ENCODE assay signal across 8 mouse cellular contexts in the genomic region with DNA sequence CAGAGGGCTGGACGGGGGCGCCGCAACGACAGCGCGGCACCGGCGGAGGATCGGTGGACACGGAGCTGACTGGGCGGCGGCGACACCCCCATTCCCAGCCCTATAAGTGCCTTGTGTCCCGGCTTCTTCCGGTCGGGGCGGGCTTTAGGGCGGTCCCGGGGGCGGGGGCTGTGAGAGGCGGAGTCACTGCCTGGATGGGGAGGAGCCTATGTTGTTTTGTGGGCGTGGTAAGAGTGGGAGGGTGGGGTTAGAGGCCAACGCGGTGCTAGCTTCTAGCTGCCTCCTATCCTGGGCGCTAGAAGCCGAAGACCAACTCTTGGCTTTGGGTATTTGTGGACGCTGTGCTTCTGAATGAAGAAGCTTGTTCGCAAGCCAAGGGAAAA. TPM values are rescaled to one million over a fixed set of nuclear protein-coding genes. Genes with fewer than 3 reads are reported as not detected.
DNase-seq lines count a peak whose midpoint lies in the region; ATAC-seq and TF ChIP-seq lines count a peak whose summit lies in the region.

A gene (minus strand): TSS at position 120 of the 383 bp plus-strand sequence.

- no peak for TF ChIP-seq EP300 in CH12.LX (IDR thresholded peaks at IDR 0.05; ENCODE audit: low read length)

- peaks cover 8 to 11% of the 10 kb centered on the region in 2 experiments for H3K36me3 ChIP-seq in CH12.LX (replicated peaks in 1 of 2; ENCODE audit: control insufficient read depth in 1 of 2, insufficient read depth in 1 of 2, low read length in 1 of 2)
- H3K36me3 ChIP-seq in forebrain, embryonic 11.5 days (ENCODE audit: control insufficient read depth, insufficient read depth, low read length), result no peaks in the 10 kb centered on the region
- no peaks in the 10 kb centered on the region for H3K36me3 ChIP-seq in heart, embryonic 15.5 days
- no peaks in the 10 kb centered on the region for H3K36me3 ChIP-seq in liver, embryonic 13.5 days
- no peaks in the 10 kb centered on the region for H3K36me3 ChIP-seq in stomach, embryonic 14.5 days (ENCODE audit: control insufficient read depth, insufficient read depth, low read length)

- peaks cover 2 to 34% of the 10 kb centered on the region in 2 experiments; a peak in 3 of 4 replicates for H3K4me1 ChIP-seq in CH12.LX (ENCODE audit: control insufficient read depth in 1 of 2, insufficient read depth in 2 of 2)
- peaks cover 3% of the 10 kb centered on the region; the same call in 1 of the 2 replicates for H3K4me1 ChIP-seq in forebrain, embryonic 11.5 days (replicated peaks; ENCODE audit: control insufficient read depth, insufficient read depth, low read length)
- peaks cover 12% of the 10 kb centered on the region for H3K4me1 ChIP-seq in heart, embryonic 15.5 days (replicated peaks)
- peaks cover 58% of the 10 kb centered on the region for H3K4me1 ChIP-seq in liver, embryonic 13.5 days (replicated peaks)
- peaks cover 6% of the 10 kb centered on the region; the same call in 1 of the 2 replicates for H3K4me1 ChIP-seq in stomach, embryonic 14.5 days (ENCODE audit: control insufficient read depth, insufficient read depth, low read length)

- dilution Hi-C loops in CH12.LX (cut with MboI; ENCODE audit: extremely low pct_ligation_motif_present, extremely low pct_unique_long_range_greater_than_20kb, low sequenced_read_pairs), result no loop called here

- under 1% methylated on average over 28 of the region's 28 CpGs for WGBS in forebrain, embryonic 11.5 days
- under 1% methylated on average over 28 of the region's 28 CpGs for WGBS in heart, embryonic 15.5 days
- WGBS in liver, embryonic 13.5 days (ENCODE audit: insufficient replicate concordance), result under 1% methylated on average over 28 of the region's 28 CpGs
- WGBS in stomach, embryonic 14.5 days, result under 1% methylated on average over 28 of the region's 28 CpGs

- in situ Hi-C loops in CH12.LX (cut with MboI; ENCODE audit: low pct_ligation_motif_present, low pct_unique_long_range_greater_than_20kb, low sequenced_read_pairs), result no loop called here

- H3K9me3 ChIP-seq in CH12.LX (replicated peaks; ENCODE audit: low read length), result peaks cover 12% of the 10 kb centered on the region
- no peaks in the 10 kb centered on the region for H3K9me3 ChIP-seq in forebrain, embryonic 11.5 days (ENCODE audit: control insufficient read depth, low read length)
- no peaks in the 10 kb centered on the region for H3K9me3 ChIP-seq in heart, embryonic 15.5 days (replicated peaks)
- no peaks in the 10 kb centered on the region for H3K9me3 ChIP-seq in liver, embryonic 13.5 days (replicated peaks)
- no peaks in the 10 kb centered on the region for H3K9me3 ChIP-seq in stomach, embryonic 14.5 days (ENCODE audit: control insufficient read depth, low read depth, low read length)

- H3K4me3 ChIP-seq in CH12.LX (replicated peaks in 1 of 3; ENCODE audit: low read depth in 2 of 3, low read length in 2 of 3, poor library complexity in 1 of 3), result peak within 1 kb of the TSS; percentile 74 to 91 (median 91)
- H3K4me3 ChIP-seq in forebrain, embryonic 11.5 days (ENCODE audit: low read depth, low read length), result peak within 1 kb of the TSS; percentile 62
- peak within 1 kb of the TSS; percentile 98 for H3K4me3 ChIP-seq in heart, embryonic 15.5 days
- H3K4me3 ChIP-seq in liver, embryonic 13.5 days (replicated peaks), result peak within 1 kb of the TSS; percentile 90
- peak within 1 kb of the TSS; percentile 90 for H3K4me3 ChIP-seq in stomach, embryonic 14.5 days (ENCODE audit: low read depth, low read length)

- DNase-seq in CH12.LX (ENCODE audit: extremely low read depth), result peak; percentile 92
- DNase-seq in c-Kit-positive CD71-positive TER-119-negative erythroid progenitor cells, embryonic 14.5 days (ENCODE audit: low read depth), result peak; percentile 80
- peak; percentile 97 for DNase-seq in forebrain, embryonic 11.5 days (ENCODE audit: low spot score)
- peak; percentile 96 to 97 for DNase-seq in kidney, postnatal 25 days
- DNase-seq in liver, embryonic 13.5 days, result peak; percentile 93
- peak; percentile 97 to 98 for DNase-seq in natural killer cell, adult 2 months (ENCODE audit: low spot score in 2 of 2)

- peak; percentile 97 for ATAC-seq in forebrain, embryonic 11.5 days (replicated peaks; ENCODE audit: low FRiP score)
- peak; percentile 98 for ATAC-seq in heart, embryonic 15.5 days (replicated peaks; ENCODE audit: insufficient number of reproducible peaks, insufficient read depth, low FRiP score, low read depth)
- peak; percentile 96 for ATAC-seq in liver, embryonic 13.5 days (ENCODE audit: low read depth)
- peak; percentile 96 for ATAC-seq in stomach, embryonic 14.5 days (ENCODE audit: insufficient number of reproducible peaks, insufficient read depth, low FRiP score, low read depth)

- peak within 1 kb of the TSS; percentile 82 for H3K9ac ChIP-seq in CH12.LX (ENCODE audit: insufficient read depth, low read depth)
- H3K9ac ChIP-seq in forebrain, embryonic 11.5 days (ENCODE audit: low read length), result peak within 1 kb of the TSS; percentile 71
- peak within 1 kb of the TSS; percentile 90 for H3K9ac ChIP-seq in heart, embryonic 15.5 days
- H3K9ac ChIP-seq in liver, embryonic 13.5 days, result peak within 1 kb of the TSS; percentile 93
- peak within 1 kb of the TSS; percentile 90 for H3K9ac ChIP-seq in stomach, embryonic 14.5 days (replicated peaks; ENCODE audit: low read depth, low read length)

- no peak for TF ChIP-seq RAD21 in CH12.LX (IDR thresholded peaks at IDR 0.05; ENCODE audit: low read depth, low read length)

- peak within 1 kb of the TSS; percentile 80 for H3K27ac ChIP-seq in CH12.LX (ENCODE audit: insufficient read depth, low read depth)
- H3K27ac ChIP-seq in forebrain, embryonic 11.5 days (ENCODE audit: low read depth, low read length), result peak within 1 kb of the TSS; percentile 19; the same call in 1 of the 2 replicates
- peak within 1 kb of the TSS; percentile 92 for H3K27ac ChIP-seq in heart, embryonic 15.5 days
- peak within 1 kb of the TSS; percentile 94 for H3K27ac ChIP-seq in liver, embryonic 13.5 days
- peak within 1 kb of the TSS; percentile 89 for H3K27ac ChIP-seq in stomach, embryonic 14.5 days (ENCODE audit: low read length)

- H3K79me2 ChIP-seq in CH12.LX (replicated peaks; ENCODE audit: control insufficient read depth, extremely low read depth, insufficient read depth, poor library complexity, severe bottlenecking), result peaks cover 48% of the 10 kb centered on the region

- TF ChIP-seq POLR2A in CH12.LX (IDR thresholded peaks at IDR 0.05; ENCODE audit: low read depth, low read length), result peak; percentile 98

- H3K27me3 ChIP-seq in CH12.LX (replicated peaks), result peaks cover 2% of the 10 kb centered on the region
- no peaks in the 10 kb centered on the region for H3K27me3 ChIP-seq in forebrain, embryonic 11.5 days (ENCODE audit: control insufficient read depth, insufficient read depth, low read length)
- H3K27me3 ChIP-seq in heart, embryonic 15.5 days, result no peaks in the 10 kb centered on the region
- no peaks in the 10 kb centered on the region for H3K27me3 ChIP-seq in liver, embryonic 13.5 days
- no peaks in the 10 kb centered on the region for H3K27me3 ChIP-seq in stomach, embryonic 14.5 days (ENCODE audit: control insufficient read depth, insufficient read depth, low read length)

- peak within 1 kb of the TSS; percentile 78 for H3K4me2 ChIP-seq in CH12.LX (ENCODE audit: insufficient read depth, low read depth, poor library complexity, severe bottlenecking)
- H3K4me2 ChIP-seq in forebrain, embryonic 11.5 days (ENCODE audit: low read depth, low read length, severe bottlenecking), result peak within 1 kb of the TSS; percentile 95
- H3K4me2 ChIP-seq in heart, embryonic 15.5 days, result peak within 1 kb of the TSS; percentile 87
- H3K4me2 ChIP-seq in liver, embryonic 13.5 days, result peak within 1 kb of the TSS; percentile 86
- H3K4me2 ChIP-seq in stomach, embryonic 14.5 days (replicated peaks; ENCODE audit: low read depth, low read length), result peak within 1 kb of the TSS; percentile 75

- no peak for TF ChIP-seq CTCF in CH12.LX (conservative IDR thresholded peaks at IDR 0.05 in 1 of 2, IDR thresholded peaks at IDR 0.05 in 1 of 2; ENCODE audit: low read depth in 2 of 2, low read length in 2 of 2)

TF ChIP-seq in CH12.LX, 34 proteins besides CTCF, POLR2A, EP300 and RAD21 (continues in another document):
- TF ChIP-seq TCF12 (IDR thresholded peaks at IDR 0.05; ENCODE audit: low read depth, low read length) (peak; percentile 81), UBTF (IDR thresholded peaks at IDR 0.05; ENCODE audit: low read depth, low read length) (no peak; the same call in 1 of the 2 replicates), IRF4 (IDR thresholded peaks at IDR 0.05; ENCODE audit: low read depth, low read length) (peak; percentile 57; the same call in 1 of the 2 replicates), NRF1 (IDR thresholded peaks at IDR 0.05; ENCODE audit: low read depth, low read length) (no peak), TBP (conservative IDR thresholded peaks at IDR 0.05; ENCODE audit: low read depth, low read length) (peak; percentile 86), SMC3 (IDR thresholded peaks at IDR 0.05; ENCODE audit: low read depth, low read length) (no peak), MAFK (IDR thresholded peaks at IDR 0.05; ENCODE audit: insufficient replicate concordance, low read length) (no peak), ZMIZ1 (IDR thresholded peaks at IDR 0.05; ENCODE audit: low read depth, low read length) (peak; percentile 98), ETS1 (conservative IDR thresholded peaks at IDR 0.05; ENCODE audit: low read depth, low read length) (no peak), NELFE (IDR thresholded peaks at IDR 0.05; ENCODE audit: low read depth, low read length) (peak; percentile 97), MYC (IDR thresholded peaks at IDR 0.05; ENCODE audit: low read depth, low read length) (no peak), HCFC1 (IDR thresholded peaks at IDR 0.05; ENCODE audit: low read depth, low read length) (peak; percentile 37), CHD2 (IDR thresholded peaks at IDR 0.05; ENCODE audit: low read length) (no peak), USF2 (conservative IDR thresholded peaks at IDR 0.05; ENCODE audit: low read depth, low read length) (no peak), ELF1 (IDR thresholded peaks at IDR 0.05; ENCODE audit: low read depth, low read length) (peak; percentile 92), SIN3A (IDR thresholded peaks at IDR 0.05; ENCODE audit: low read length) (no peak), POLR2AphosphoS2 (IDR thresholded peaks at IDR 0.05; ENCODE audit: low read depth, low read length) (peak; percentile 92; the same call in 1 of the 2 replicates), USF1 (IDR thresholded peaks at IDR 0.05; ENCODE audit: low read depth, low read length) (no peak)

RNA-seq across cellular contexts. Expression of the gene that starts here (rescaled TPM):
- 15.2 and 21.7 TPM in 2 replicates for total RNA-seq in CH12.LX (2012; rRNA removed)
- 3.0 TPM in 2 replicates for total RNA-seq in CH12.LX (2014; rRNA removed)
- polyA plus RNA-seq in CH12.LX (2012; ENCODE audit: insufficient read length, low read depth), result 6.9 and 7.7 TPM in 2 replicates
- polyA plus RNA-seq in forebrain, embryonic 11.5 days (2014; fragmentation: Nextera tagmentation; extraction: Ambion mirVana), result 5.6 and 7.9 TPM in 2 replicates
- 3.8 and 5.2 TPM in 2 replicates for polyA plus RNA-seq in heart, embryonic 15.5 days (2015; fragmentation: Nextera tagmentation; extraction: Ambion mirVana)
- polyA plus RNA-seq in liver, embryonic 13.5 days (2015; fragmentation: Nextera tagmentation; extraction: Ambion mirVana), result 3.9 and 4.4 TPM in 2 replicates
- polyA plus RNA-seq in stomach, embryonic 14.5 days (2014; fragmentation: Nextera tagmentation; extraction: Ambion mirVana), result 7.6 and 11.2 TPM in 2 replicates

Comparison
In these comparisons a context has a peak if more than half of its experiments do, and no peak if none do; other contexts are left out.
1. Peak in every context shown above with its lines: DNase-seq, ATAC-seq, H3K4me3 ChIP-seq and H3K27ac ChIP-seq.
2. H3K27ac ChIP-seq: peak in every context shown above with its lines; median percentile 94 in liver, embryonic 13.5 days; 92 in heart, embryonic 15.5 days; 89 in stomach, embryonic 14.5 days; 80 in CH12.LX; 19 in forebrain, embryonic 11.5 days.